Mouse (Mus musculus): ENCODE measurements around the gene Mvk.

DNA sequence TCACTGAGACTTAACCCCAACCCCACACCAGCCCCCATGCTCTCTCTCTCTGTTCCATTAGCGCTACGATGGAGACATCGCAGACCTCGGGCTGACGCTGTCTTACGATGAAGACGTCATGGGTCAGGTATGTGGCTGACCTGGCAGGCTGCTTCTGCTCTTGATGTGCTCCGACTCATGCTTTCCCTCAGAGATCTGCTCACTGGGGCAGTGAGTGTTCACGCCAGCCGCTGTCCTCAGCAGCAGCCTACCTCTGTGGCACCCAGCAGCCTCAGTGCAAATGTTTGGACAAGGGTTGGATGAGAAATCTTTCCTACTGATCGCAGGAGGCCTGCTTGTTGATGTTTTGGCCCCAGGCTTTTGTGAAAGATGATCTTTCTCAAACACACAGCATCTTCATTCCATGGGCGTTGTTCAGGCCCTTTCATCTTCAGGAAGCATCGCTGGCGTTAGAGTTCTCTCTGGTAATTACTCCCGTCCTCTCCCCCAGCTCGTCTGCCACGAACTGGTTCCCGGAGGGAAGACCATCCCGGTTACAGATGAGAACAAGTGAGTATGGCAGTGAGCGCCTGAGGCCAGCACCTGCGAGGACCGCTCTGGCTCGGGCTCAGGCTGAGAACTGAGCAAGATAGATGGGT, 31.6 kb upstream of the Mvk start:
- no peak for TF ChIP-seq HCFC1 (IDR thresholded peaks at IDR 0.05; ENCODE audit: low read depth, low read length)
- TF ChIP-seq BHLHE40 (IDR thresholded peaks at IDR 0.05; ENCODE audit: borderline replicate concordance, low read depth, low read length) = no peak
- no peak for TF ChIP-seq E2F4 (IDR thresholded peaks at IDR 0.05; ENCODE audit: borderline replicate concordance, low read depth, low read length)
- no peak for TF ChIP-seq SMC3 (IDR thresholded peaks at IDR 0.05; ENCODE audit: low read depth, low read length)

Data from MEL (cell line).